Mouse (Mus musculus): Measurements from ENCODE around the gene Gm14434. TPM values are rescaled to one million over a fixed set of nuclear protein-coding genes. Genes with fewer than 3 reads are reported as not detected.

The Gm14434 gene
- polyA plus RNA-seq (2015; fragmentation: Nextera tagmentation; extraction: Ambion mirVana) = 7.4 and 13.8 TPM in 2 replicates

GRCm38 (mm10) chr2:176486683-176487082 is at the start of gene Gm14434:
Gene Gm14434 (minus strand): TSS chr2:176486783.

GRCm38 (mm10) chr2:176520756-176521155 is 34.2 kb upstream of the Gm14434 start, which contains the start of gene Zfp967:
Gene Zfp967 (plus strand): TSS chr2:176521056.

GRCm38 (mm10) chr2:176423294-176423693 is 63.3 kb downstream of the Gm14434 start, which contains the start of gene Gm14435:
Gene Gm14435 (plus strand): TSS chr2:176423594.

Other genes with a start within 250 kb of the Gm14434 start
- not detected in 2 replicates for gene Gm11009, start 167.3 kb downstream of the Gm14434 start, polyA plus RNA-seq (2015; fragmentation: Nextera tagmentation; extraction: Ambion mirVana)
- gene Gm14435, start 63.2 kb downstream of the Gm14434 start, polyA plus RNA-seq (2015; fragmentation: Nextera tagmentation; extraction: Ambion mirVana) = 19.4 and 25.9 TPM in 2 replicates
- not detected in 2 replicates for gene Zfp967, start 34.3 kb upstream of the Gm14434 start, polyA plus RNA-seq (2015; fragmentation: Nextera tagmentation; extraction: Ambion mirVana)
- 6.6 and 16.6 TPM in 2 replicates for gene Gm14308, start 149.6 kb upstream of the Gm14434 start, polyA plus RNA-seq (2015; fragmentation: Nextera tagmentation; extraction: Ambion mirVana)
- 8.5 and 10.5 TPM in 2 replicates for gene Zfp973, start 183.7 kb upstream of the Gm14434 start, polyA plus RNA-seq (2015; fragmentation: Nextera tagmentation; extraction: Ambion mirVana)
- 27.1 and 29.7 TPM in 2 replicates for gene Gm14305, start 221.5 kb upstream of the Gm14434 start, polyA plus RNA-seq (2015; fragmentation: Nextera tagmentation; extraction: Ambion mirVana)